Mouse (Mus musculus) heart, adult 2 months (tissue): ENCODE measurements around the gene Vmn2r94. TPM values are rescaled to one million over a fixed set of nuclear protein-coding genes. Genes with fewer than 3 reads are reported as not detected.

Source experiments
- DNase-seq, 2 experiments: peaks; one replicate each; pipeline ENCODE4 v3.0.0; 2021
- H3K27ac ChIP-seq: fragments of 200-600 bp; 2 replicates; pipeline ENCODE4 v1.8.1; 2022
- H3K27me3 ChIP-seq: fragments of 200-500 bp; 2 replicates; pipeline ENCODE4 v1.6.1; 2012; ENCODE audit warnings: mild to moderate bottlenecking, low read length, inconsistent platforms, mixed read lengths; ENCODE audit not compliant: control insufficient read depth, insufficient read depth
- H3K36me3 ChIP-seq: fragments of 200-500 bp; 2 replicates; pipeline ENCODE4 v1.6.1; 2012; ENCODE audit warnings: low read length, inconsistent platforms; ENCODE audit not compliant: control insufficient read depth, insufficient read depth
- H3K4me1 ChIP-seq: fragments of 200-500 bp; 2 replicates; pipeline ENCODE4 v1.6.1; 2011; ENCODE audit warnings: low read length; ENCODE audit not compliant: control insufficient read depth, insufficient read depth
- H3K4me3 ChIP-seq: fragments of 200-600 bp; 2 replicates; pipeline ENCODE4 v1.8.1; 2022
- H3K79me2 ChIP-seq: fragments of 200-500 bp; replicated peaks from 2 replicates; pipeline ENCODE4 v1.6.1; 2012; ENCODE audit warnings: mild to moderate bottlenecking, inconsistent platforms, low read length, moderate library complexity, mixed read lengths; ENCODE audit not compliant: control insufficient read depth, insufficient read depth
- H3K9ac ChIP-seq: fragments of 200-500 bp; 2 replicates; pipeline ENCODE4 v1.6.1; 2012; ENCODE audit warnings: low read depth, mild to moderate bottlenecking, control low read depth, inconsistent platforms, low read length, mixed read lengths
- CTCF ChIP-seq: fragments of 200-600 bp; IDR thresholded peaks from 2 replicates; pipeline ENCODE4 v1.8.1; 2022; ENCODE audit warnings: antibody characterized with exemption, mild to moderate bottlenecking, moderate library complexity
- EP300 ChIP-seq: fragments of 200-500 bp; IDR thresholded peaks from 2 replicates; pipeline ENCODE4 v1.6.1; 2011; ENCODE audit warnings: low read depth, low read length, control low read depth; ENCODE audit not compliant: insufficient read depth
- POLR2A ChIP-seq: fragments of 200-500 bp; IDR thresholded peaks from 2 replicates; pipeline ENCODE4 v1.6.1; 2011; ENCODE audit warnings: mild to moderate bottlenecking, low read depth, low read length, control low read depth; ENCODE audit not compliant: insufficient read depth
- WGBS: fragments of 180-500 bp; shearing (Covaris S2); methylation state at CpG from one replicate; pipeline ENCODE4 v1.1.7; 2018; 5-methylcytosine and 5-hydroxymethylcytosine counted together
- intact Hi-C: fragments of 180-260 bp; cut with DNase I; formaldehyde crosslinking; loops from one replicate; pipeline ENCODE4 v1.15.1; 2025
- long read RNA-seq: library from polyadenylated mRNA; stranded (forward); transcript quantifications from one replicate; pipeline ENCODE4 v2.0.0, GENCODE M21; 2021
- polyA plus RNA-seq: library from polyadenylated mRNA; depleted of rRNA; stranded (reverse); fragments of >200 nt; gene quantifications from 2 replicates; pipeline ENCODE4 v1.2.3, GENCODE M21; 2012; rRNA removed
- total RNA-seq, 2 experiments: library from RNA; stranded (reverse); gene quantifications; 2 replicates each; pipeline ENCODE4 v1.2.3; 2021

Gene Vmn2r94
- total RNA-seq (not detected), polyA plus RNA-seq (not detected in 2 replicates)
- long read RNA-seq = 0 reads

GRCm38 (mm10) chr17:18277656-18278055 lies at the start of gene Vmn2r94:
Vmn2r94 (minus strand) TSS chr17:18277756.
- WGBS = 33% methylated on average over 2 of the region's 2 CpGs
- DNase-seq = no peak
- Histone ChIP-seq H3K79me2 (no peaks in the 10 kb centered on the region), H3K4me1 (no peaks in the 10 kb centered on the region), H3K9ac (no peak within 1 kb of the TSS), H3K36me3 (no peaks in the 10 kb centered on the region), H3K27ac (no peak within 1 kb of the TSS), H3K4me3 (no peak within 1 kb of the TSS), H3K27me3 (no peaks in the 10 kb centered on the region)
- intact Hi-C loops = no loop called here
- TF ChIP-seq CTCF (no peak), EP300 (no peak), POLR2A (no peak)

GRCm38 (mm10) chr17:18323031-18323430 lies 45.5 kb upstream of the Vmn2r94 start:
- TF ChIP-seq EP300 (no peak), POLR2A (no peak), CTCF (no peak)
- 84% methylated on average over 2 of the region's 2 CpGs for WGBS
- Histone ChIP-seq H3K27ac (no peak overlapping the region), H3K79me2 (no peaks in the 10 kb centered on the region), H3K4me3 (no peak overlapping the region), H3K4me1 (no peaks in the 10 kb centered on the region), H3K9ac (no peak overlapping the region), H3K27me3 (no peaks in the 10 kb centered on the region), H3K36me3 (no peaks in the 10 kb centered on the region)
- DNase-seq = no peak
- intact Hi-C loops = no loop called here

- no peaks in the 10 kb centered on the region for H3K4me1 ChIP-seq
- H3K27ac ChIP-seq = no peak within 1 kb of the TSS
- 13% methylated on average over 1 of the region's 1 CpGs for WGBS
Observed at GRCm38 (mm10) chr17:18297799-18298198, 20.2 kb upstream of the Vmn2r94 start, which contains the start of gene Vmn2r93. Vmn2r93 (plus strand) TSS chr17:18298099.

GRCm38 (mm10) chr17:18236931-18237330 lies 40.6 kb downstream of the Vmn2r94 start:
- intact Hi-C loops = no loop called here
- whole genome bisulfite sequencing = 77% methylated on average over 14 of the region's 14 CpGs
- H3K27ac ChIP-seq = no peak overlapping the region
- no peak overlapping the region for H3K9ac ChIP-seq
- H3K4me3 ChIP-seq = no peak overlapping the region
- no peaks in the 10 kb centered on the region for H3K79me2 ChIP-seq
- DNase-seq = no peak
- no peak for TF ChIP-seq POLR2A
- no peak for TF ChIP-seq EP300
- no peak for TF ChIP-seq CTCF
- H3K36me3 ChIP-seq = no peaks in the 10 kb centered on the region
- no peaks in the 10 kb centered on the region for H3K27me3 ChIP-seq
- H3K4me1 ChIP-seq = no peaks in the 10 kb centered on the region

More at GRCm38 (mm10) chr17:18297799-18298198, 20.2 kb upstream of the Vmn2r94 start, which contains the start of gene Vmn2r93:
- TF ChIP-seq EP300 (no peak), POLR2A (no peak), CTCF (no peak)
- no peak for DNase-seq
- intact Hi-C loops = no loop called here
- Histone ChIP-seq H3K79me2 (no peaks in the 10 kb centered on the region), H3K36me3 (no peaks in the 10 kb centered on the region), H3K9ac (no peak within 1 kb of the TSS), H3K4me3 (no peak within 1 kb of the TSS), H3K27me3 (no peaks in the 10 kb centered on the region)

- no peak overlapping the region for H3K9ac ChIP-seq
- WGBS = 60% methylated on average over 2 of the region's 2 CpGs
Observed at GRCm38 (mm10) chr17:18231996-18232395, 45.6 kb downstream of the Vmn2r94 start.

GRCm38 (mm10) chr17:18221300-18221699 lies 56.3 kb downstream of the Vmn2r94 start:
- no peak for DNase-seq
- intact Hi-C loops = no loop called here
- Histone ChIP-seq H3K27ac (no peak overlapping the region), H3K4me3 (no peak overlapping the region), H3K9ac (no peak overlapping the region), H3K27me3 (no peaks in the 10 kb centered on the region), H3K79me2 (no peaks in the 10 kb centered on the region), H3K36me3 (no peaks in the 10 kb centered on the region), H3K4me1 (no peaks in the 10 kb centered on the region)
- no peak for TF ChIP-seq EP300
- TF ChIP-seq POLR2A = no peak
- TF ChIP-seq CTCF = no peak

More at GRCm38 (mm10) chr17:18231996-18232395, 45.6 kb downstream of the Vmn2r94 start:
- no peaks in the 10 kb centered on the region for H3K79me2 ChIP-seq
- no peaks in the 10 kb centered on the region for H3K27me3 ChIP-seq
- H3K4me3 ChIP-seq = no peak overlapping the region
- no peaks in the 10 kb centered on the region for H3K36me3 ChIP-seq
- TF ChIP-seq EP300 (no peak), CTCF (no peak), POLR2A (no peak)
- intact Hi-C loops = no loop called here
- no peaks in the 10 kb centered on the region for H3K4me1 ChIP-seq
- no peak overlapping the region for H3K27ac ChIP-seq
- DNase-seq = no peak

Other genes starting within 250 kb of the Vmn2r94 start
- not detected for gene Vmn2r124, start 228.3 kb downstream of the Vmn2r94 start, total RNA-seq
- not detected in 2 replicates for gene Vmn2r124, start 228.3 kb downstream of the Vmn2r94 start, polyA plus RNA-seq
- not detected for gene Vmn2r91, start 192.7 kb downstream of the Vmn2r94 start, total RNA-seq
- gene Vmn2r91, start 192.7 kb downstream of the Vmn2r94 start, polyA plus RNA-seq = not detected in 2 replicates
- gene Vmn2r92, start 125.9 kb downstream of the Vmn2r94 start, total RNA-seq = not detected
- not detected in 2 replicates for gene Vmn2r92, start 125.9 kb downstream of the Vmn2r94 start, polyA plus RNA-seq
- gene Vmn2r93, start 20.3 kb upstream of the Vmn2r94 start, total RNA-seq = not detected
- gene Vmn2r93, start 20.3 kb upstream of the Vmn2r94 start, polyA plus RNA-seq = not detected in 2 replicates
- gene Vmn2r95, start 146.3 kb upstream of the Vmn2r94 start, total RNA-seq = not detected
- not detected in 2 replicates for gene Vmn2r95, start 146.3 kb upstream of the Vmn2r94 start, polyA plus RNA-seq